Mouse (Mus musculus) erythroblast, embryonic 14.5 days (primary cell): ENCODE measurements around the gene Soga1.

Experiments
- GATA1 ChIP-seq: IDR thresholded peaks from 2 replicates; pipeline ENCODE4 v1.6.1; 2012; ENCODE audit warnings: low read length, inconsistent platforms, mixed read lengths
- TAL1 ChIP-seq: IDR thresholded peaks from 3 replicates; pipeline ENCODE4 v1.6.1; 2012; ENCODE audit warnings: low read length, inconsistent platforms, mixed read lengths

DNA sequence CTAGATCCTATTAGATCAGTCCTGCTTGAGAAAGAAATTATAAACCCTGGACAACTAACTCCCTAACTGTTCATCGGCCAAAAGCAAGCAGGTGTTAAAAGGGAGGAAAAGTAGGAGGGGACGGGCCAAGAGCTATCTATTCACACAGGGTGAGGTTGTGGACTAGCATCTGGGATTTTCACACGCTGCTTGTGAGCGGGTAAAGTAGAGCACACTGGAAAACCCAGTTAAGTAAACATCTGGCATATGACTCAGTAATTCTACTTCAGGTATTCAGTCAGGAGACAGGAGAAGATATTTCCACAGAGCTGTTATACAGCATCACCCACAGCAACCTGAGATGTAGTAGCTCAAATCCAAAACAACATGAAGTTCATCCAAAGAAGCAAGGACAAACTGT is 39.5 kb upstream of the Soga1 start:
- TF ChIP-seq TAL1 (no peak), GATA1 (no peak)
